Mouse (Mus musculus): ENCODE measurements at regions not wholly inside any gene's neighbourhood (a gene's known extent, or its start where the extent isn't known, plus 50 kb on each side); places are given as distances from the start of the nearest gene placed in this dataset.

DNA sequence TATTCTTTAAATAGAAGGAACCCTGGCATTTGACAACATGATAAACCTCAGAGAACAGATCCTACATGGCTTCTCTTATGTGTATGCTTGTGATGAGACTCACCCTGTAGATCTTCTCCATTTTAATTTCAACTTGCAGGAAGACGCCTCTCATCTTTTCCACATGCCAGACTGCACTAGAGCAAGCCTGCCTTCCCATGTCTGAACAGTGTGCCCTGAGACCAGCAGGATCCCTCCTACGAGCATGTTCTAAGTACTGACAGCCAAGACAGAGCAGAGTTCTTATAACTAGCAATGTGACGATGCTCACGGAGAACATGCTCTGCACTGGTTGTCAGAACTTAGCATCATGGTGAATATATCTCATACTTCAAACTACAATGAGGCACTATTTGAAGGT, 277.5 kb upstream of the BB014433 start:
- Histone ChIP-seq H3K9me3 (replicated peaks; ENCODE audit: insufficient read depth, low read length) (no peaks in the 10 kb centered on the region), H3K9ac (ENCODE audit: control insufficient read depth, low read depth, low read length, poor library complexity, severe bottlenecking) (no peak overlapping the region), H3K36me3 (ENCODE audit: control insufficient read depth in 1 of 2, insufficient read depth in 2 of 2, low read length in 2 of 2) (no peaks in the 10 kb centered on the region), H3K4me1 (ENCODE audit: control insufficient read depth in 1 of 2, insufficient read depth in 2 of 2, low read length in 2 of 2) (no peaks in the 10 kb centered on the region), H3K4me3 (ENCODE audit: control insufficient read depth in 1 of 2, insufficient read depth in 1 of 2, low read depth in 2 of 2, low read length in 2 of 2) (no peak overlapping the region), H3K27ac (ENCODE audit: control insufficient read depth, low read depth, low read length) (no peak overlapping the region), H3K79me2 (ENCODE audit: control insufficient read depth, insufficient read depth, low read length, poor library complexity) (no peaks in the 10 kb centered on the region), H3K27me3 (ENCODE audit: control insufficient read depth in 1 of 2, insufficient read depth in 2 of 2, low read length in 2 of 2) (no peaks in the 10 kb centered on the region)
- DNase-seq (ENCODE audit: low read depth, low spot score) = no peak
- TF ChIP-seq SMC3 (IDR thresholded peaks at IDR 0.05; ENCODE audit: low read depth, low read length) = no peak
- TF ChIP-seq NRF1 (IDR thresholded peaks at IDR 0.05; ENCODE audit: insufficient read depth, low read depth, low read length, poor library complexity, severe bottlenecking) = no peak
- no peak for TF ChIP-seq MAX (IDR thresholded peaks at IDR 0.05; ENCODE audit: low read length)
- TF ChIP-seq CHD2 (IDR thresholded peaks at IDR 0.05; ENCODE audit: low read length) = no peak
- no peak for TF ChIP-seq KAT2A (conservative IDR thresholded peaks at IDR 0.05; ENCODE audit: low read depth, low read length)
- no peak for TF ChIP-seq POLR2AphosphoS2 (IDR thresholded peaks at IDR 0.05; ENCODE audit: low read length)
- TF ChIP-seq BHLHE40 (IDR thresholded peaks at IDR 0.05; ENCODE audit: borderline replicate concordance, low read depth, low read length) = no peak
- no peak for TF ChIP-seq CHD1 (IDR thresholded peaks at IDR 0.05; ENCODE audit: low read depth, low read length)
- TF ChIP-seq HCFC1 (IDR thresholded peaks at IDR 0.05; ENCODE audit: low read depth, low read length) = no peak
- no peak for TF ChIP-seq JUND (IDR thresholded peaks at IDR 0.05; ENCODE audit: low read depth, low read length)
- TF ChIP-seq E2F4 (IDR thresholded peaks at IDR 0.05; ENCODE audit: borderline replicate concordance, low read depth, low read length) = no peak
- TF ChIP-seq GABPA (IDR thresholded peaks at IDR 0.05; ENCODE audit: low read depth, low read length) = no peak
- TF ChIP-seq MYB (IDR thresholded peaks at IDR 0.05; ENCODE audit: low read depth, low read length) = no peak

DNA sequence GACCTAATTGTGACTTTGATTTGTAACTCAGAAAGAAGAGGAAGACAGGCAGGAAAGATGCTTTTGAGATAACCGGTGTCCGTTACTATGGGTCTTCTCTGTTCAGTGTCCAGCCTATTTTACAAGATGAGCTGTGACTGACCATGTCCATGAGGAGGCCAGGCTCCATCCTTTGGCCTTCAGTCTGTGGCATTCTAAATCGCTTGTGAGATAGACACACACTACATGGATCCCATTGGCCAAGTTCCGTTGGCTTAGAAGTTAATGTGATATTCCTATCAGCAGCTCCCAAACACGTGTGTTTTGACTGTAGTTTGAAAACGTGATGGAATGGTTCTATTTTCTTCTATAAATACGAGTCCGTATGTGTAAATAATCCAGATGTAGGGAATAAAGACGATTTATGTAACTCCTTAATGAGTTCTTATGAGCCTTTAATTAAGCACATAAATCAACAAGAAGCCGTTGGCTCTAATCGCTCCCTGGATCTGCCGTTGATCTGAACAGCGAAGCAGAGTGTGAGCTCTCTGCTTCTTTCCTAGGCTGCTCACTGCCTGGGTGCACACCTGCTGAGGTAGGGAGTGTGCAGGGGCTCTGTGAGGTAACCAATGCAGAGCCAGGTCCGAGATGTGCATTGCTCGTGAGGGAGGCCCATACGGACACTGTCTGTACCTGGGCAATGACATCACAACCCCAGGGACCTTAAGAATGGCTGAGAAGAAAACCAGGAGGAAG, 272.4 kb upstream of the BB014433 start:
- Histone ChIP-seq H3K27ac (ENCODE audit: control insufficient read depth, low read depth, low read length) (no peak overlapping the region), H3K79me2 (ENCODE audit: control insufficient read depth, insufficient read depth, low read length, poor library complexity) (no peaks in the 10 kb centered on the region), H3K4me1 (ENCODE audit: control insufficient read depth in 1 of 2, insufficient read depth in 2 of 2, low read length in 2 of 2) (no peaks in the 10 kb centered on the region), H3K36me3 (ENCODE audit: control insufficient read depth in 1 of 2, insufficient read depth in 2 of 2, low read length in 2 of 2) (no peaks in the 10 kb centered on the region), H3K27me3 (ENCODE audit: control insufficient read depth in 1 of 2, insufficient read depth in 2 of 2, low read length in 2 of 2) (no peaks in the 10 kb centered on the region), H3K9me3 (replicated peaks; ENCODE audit: insufficient read depth, low read length) (no peaks in the 10 kb centered on the region), H3K4me3 (ENCODE audit: control insufficient read depth in 1 of 2, insufficient read depth in 1 of 2, low read depth in 2 of 2, low read length in 2 of 2) (no peak overlapping the region), H3K9ac (ENCODE audit: control insufficient read depth, low read depth, low read length, poor library complexity, severe bottlenecking) (no peak overlapping the region)
- TF ChIP-seq MAFK (IDR thresholded peaks at IDR 0.05; ENCODE audit: borderline replicate concordance, low read depth, low read length) (no peak), USF2 (IDR thresholded peaks at IDR 0.05; ENCODE audit: borderline replicate concordance in 1 of 2, insufficient read depth in 1 of 2, low read depth in 1 of 2, low read length in 2 of 2) (no peak), BHLHE40 (IDR thresholded peaks at IDR 0.05; ENCODE audit: borderline replicate concordance, low read depth, low read length) (no peak), E2F4 (IDR thresholded peaks at IDR 0.05; ENCODE audit: borderline replicate concordance, low read depth, low read length) (no peak), MYB (IDR thresholded peaks at IDR 0.05; ENCODE audit: low read depth, low read length) (no peak), ELF1 (IDR thresholded peaks at IDR 0.05; ENCODE audit: low read depth, low read length) (no peak), MAX (IDR thresholded peaks at IDR 0.05; ENCODE audit: low read length) (no peak), GABPA (IDR thresholded peaks at IDR 0.05; ENCODE audit: low read depth, low read length) (no peak), NRF1 (IDR thresholded peaks at IDR 0.05; ENCODE audit: insufficient read depth, low read depth, low read length, poor library complexity, severe bottlenecking) (no peak), POLR2AphosphoS5 (IDR thresholded peaks at IDR 0.05; ENCODE audit: borderline replicate concordance, low read depth, low read length) (no peak), CTCF (IDR thresholded peaks at IDR 0.05 in 2 of 3, conservative IDR thresholded peaks at IDR 0.05 in 1 of 3; ENCODE audit: control insufficient read depth in 1 of 3, insufficient read depth in 1 of 3, low read depth in 2 of 3, low read length in 3 of 3, poor library complexity in 1 of 3, severe bottlenecking in 1 of 3) (no peak), CHD2 (IDR thresholded peaks at IDR 0.05; ENCODE audit: low read length) (no peak), EP300 (IDR thresholded peaks at IDR 0.05; ENCODE audit: low read depth in 1 of 2, low read length in 2 of 2) (no peak), RAD21 (IDR thresholded peaks at IDR 0.05; ENCODE audit: low read depth, low read length) (no peak)
- no peak for DNase-seq (ENCODE audit: low read depth, low spot score)

Measured in MEL (cell line).